Comparison of ENCODE assay signal across 12 mouse cellular contexts in genomic region chr2:90542656-90543055, GRCm38 (mm10). TPM values are rescaled to one million over a fixed set of nuclear protein-coding genes. Genes with fewer than 3 reads are reported as not detected.
DNase-seq lines count a peak whose midpoint lies in the region; ATAC-seq and TF ChIP-seq lines count a peak whose summit lies in the region.
"Had no signal": no experiment of that assay in that cellular context is flagged by ENCODE, and none has a peak within 500 bp of the region (broad histone marks: within the 10 kb centered on the region; RNA-seq: fewer than 3 reads in every experiment).

No protein-coding gene starts in this region.

- WGBS in kidney, embryonic 14.5 days: 68% methylated on average over 2 of the region's 2 CpGs

- H3K4me1 ChIP-seq in kidney, embryonic 14.5 days (ENCODE audit: control insufficient read depth, insufficient read depth, low read length): peaks cover 30% of the 10 kb centered on the region
- H3K4me1 ChIP-seq: limb, embryonic 15.5 days had no signal

- H3K27ac ChIP-seq in kidney, embryonic 14.5 days (ENCODE audit: low read depth, low read length): peak overlapping the region; percentile 24; the same call in 1 of the 2 replicates
- H3K27ac ChIP-seq: hindbrain, embryonic 14.5 days; limb, embryonic 15.5 days had no signal

- H3K36me3 ChIP-seq in kidney, embryonic 14.5 days (ENCODE audit: control insufficient read depth, insufficient read depth, low read length): no peaks in the 10 kb centered on the region
- H3K36me3 ChIP-seq in C2C12 (ENCODE audit: control insufficient read depth, insufficient read depth): no peaks in the 10 kb centered on the region
- H3K36me3 ChIP-seq: limb, embryonic 15.5 days had no signal

- peaks cover 8% of the 10 kb centered on the region for H3K79me2 ChIP-seq in C2C12 (ENCODE audit: control insufficient read depth, insufficient read depth)

- no peak overlapping the region for H3K9ac ChIP-seq in kidney, embryonic 14.5 days (ENCODE audit: low read depth, low read length)
- H3K9ac ChIP-seq: hindbrain, embryonic 14.5 days; limb, embryonic 15.5 days had no signal

- no peak overlapping the region for H3K4me2 ChIP-seq in kidney, embryonic 14.5 days (replicated peaks; ENCODE audit: low read depth, low read length)
- H3K4me2 ChIP-seq: hindbrain, embryonic 14.5 days; limb, embryonic 15.5 days had no signal

- no peaks in the 10 kb centered on the region for H3K79me3 ChIP-seq in C2C12 (ENCODE audit: low read depth)

- H3K4me3 ChIP-seq in kidney, embryonic 14.5 days (ENCODE audit: low read length): no peak overlapping the region
- H3K4me3 ChIP-seq in C2C12 (ENCODE audit: insufficient read depth, poor library complexity, severe bottlenecking): no peak overlapping the region
- H3K4me3 ChIP-seq: limb, embryonic 15.5 days had no signal

- no peaks in the 10 kb centered on the region for H3K9me3 ChIP-seq in kidney, embryonic 14.5 days (ENCODE audit: control insufficient read depth, low read length)
- H3K9me3 ChIP-seq: limb, embryonic 15.5 days had no signal

- DNase-seq in kidney, adult 8-10 months: no peak
- DNase-seq in embryo, embryonic 10.5 days (ENCODE audit: low spot score): no peak
- DNase-seq in cerebellum, adult 18-20 months: no peak
- no peak for DNase-seq in layer of hippocampus, adult 11-12 months (ENCODE audit: low spot score)
- DNase-seq: lung, postnatal 14 days; retina, postnatal 1 day had no signal

- no peak overlapping the region for H3ac ChIP-seq in C2C12 (ENCODE audit: control insufficient read depth, insufficient read length, low read depth)

- ATAC-seq in kidney, embryonic 14.5 days (ENCODE audit: low FRiP score, low TSS enrichment): 0 out of 2 replicates have a peak, but pooled peaks have one; percentile 3
- peak; percentile 96 for ATAC-seq in common myeloid progenitor, adult 5-6 weeks (replicated peaks; ENCODE audit: low read depth, poor library complexity, severe bottlenecking)
- ATAC-seq in monocyte, adult 5-6 weeks (replicated peaks; ENCODE audit: insufficient number of reproducible peaks, low FRiP score, low TSS enrichment, poor library complexity, severe bottlenecking): peak; percentile 94

- H3K27me3 ChIP-seq in kidney, embryonic 14.5 days (ENCODE audit: control insufficient read depth, insufficient read depth, low read length): no peaks in the 10 kb centered on the region
- H3K27me3 ChIP-seq in C2C12 (ENCODE audit: control insufficient read depth, insufficient read depth, insufficient read length): no peaks in the 10 kb centered on the region
- H3K27me3 ChIP-seq: limb, embryonic 15.5 days had no signal

- TF ChIP-seq CTCF in C2C12 (IDR thresholded peaks at IDR 0.05; ENCODE audit: control insufficient read depth, insufficient read depth, insufficient read length): no peak

TF ChIP-seq in C2C12, 6 proteins besides CTCF, POLR2A, EP300 and RAD21:
- TF ChIP-seq MYOD1 (IDR thresholded peaks at IDR 0.05; ENCODE audit: control insufficient read depth, insufficient read length, low read depth) (no peak), MAX (IDR thresholded peaks at IDR 0.05) (no peak), CEBPB (IDR thresholded peaks at IDR 0.05; ENCODE audit: low read depth) (peak; percentile 55), FOSL1 (IDR thresholded peaks at IDR 0.05; ENCODE audit: insufficient read depth, low read length, poor library complexity, severe bottlenecking) (no peak), USF1 (IDR thresholded peaks at IDR 0.05; ENCODE audit: low read depth) (no peak), MYOG (IDR thresholded peaks at IDR 0.05; ENCODE audit: control insufficient read depth, extremely low read depth, insufficient read length) (no peak)
TF ChIP-seq in C2C12: peak in this region for 1.

RNA-seq across cellular contexts. Expression of gene Ptprj, which starts 37.8 kb away (rescaled TPM):
- polyA plus RNA-seq in kidney, embryonic 14.5 days (2014; fragmentation: Nextera tagmentation; extraction: Ambion mirVana): 7.6 and 10.8 TPM in 2 replicates
- polyA plus RNA-seq in C2C12 (2012; fragmentation: generic; extraction: Trizol): 1.1 TPM
- 19.4 and 22.7 TPM in 2 replicates for total RNA-seq in common myeloid progenitor, adult 5-6 weeks (2017)
- 224 to 262 TPM (median 261 TPM) in 3 replicates for total RNA-seq in monocyte, adult 5-6 weeks (2017)

Comparison
In these comparisons a context has a peak if more than half of its experiments do, and no peak if none do; other contexts are left out.
1. ATAC-seq: peak in every context shown above with its lines; median percentile 96 in common myeloid progenitor, adult 5-6 weeks; 94 in monocyte, adult 5-6 weeks; 3 in kidney, embryonic 14.5 days.